Mouse (Mus musculus): ENCODE results near the gene Rreb1. TPM values are rescaled to one million over a fixed set of nuclear protein-coding genes. Genes with fewer than 3 reads are reported as not detected.

The Rreb1 gene
- polyA plus RNA-seq, 1 experiment, result 23.3 TPM

GRCm38 (mm10) chr13:37912591-37913467, 134.6 kb downstream of the Rreb1 start:
- TF ChIP-seq GATA1 (IDR thresholded peaks at IDR 0.05; ENCODE audit: borderline replicate concordance, low read length) (no peak), FLI1 (IDR thresholded peaks at IDR 0.05; ENCODE audit: low read length) (no peak)
- Histone ChIP-seq H3K4me3 (replicated peaks) (no peak overlapping the region), H3K4me1 (peaks cover 52% of the 10 kb centered on the region), H3K27me3 (replicated peaks) (no peaks in the 10 kb centered on the region), H3K9me3 (no peaks in the 10 kb centered on the region), H3K36me3 (replicated peaks; ENCODE audit: low read length) (peaks cover 100% of the 10 kb centered on the region)

- Histone ChIP-seq H3K36me3 (replicated peaks; ENCODE audit: low read length) (peaks cover 100% of the 10 kb centered on the region), H3K4me3 (replicated peaks) (no peak overlapping the region)
- TF ChIP-seq GATA1 (IDR thresholded peaks at IDR 0.05; ENCODE audit: borderline replicate concordance, low read length), result no peak
- TF ChIP-seq FLI1 (IDR thresholded peaks at IDR 0.05; ENCODE audit: low read length), result no peak
Observed at GRCm38 (mm10) chr13:37913963-37914362, 135.8 kb downstream of the Rreb1 start.

GRCm38 (mm10) chr13:37918336-37919261, 140.4 kb downstream of the Rreb1 start:
- H3K4me1 ChIP-seq, result peaks cover 25% of the 10 kb centered on the region
- peaks cover 100% of the 10 kb centered on the region for H3K36me3 ChIP-seq (replicated peaks; ENCODE audit: low read length)
- H3K27me3 ChIP-seq (replicated peaks), result no peaks in the 10 kb centered on the region
- no peak for TF ChIP-seq FLI1 (IDR thresholded peaks at IDR 0.05; ENCODE audit: low read length)
- TF ChIP-seq GATA1 (IDR thresholded peaks at IDR 0.05; ENCODE audit: borderline replicate concordance, low read length), result no peak
- no peak overlapping the region for H3K4me3 ChIP-seq (replicated peaks)
- no peaks in the 10 kb centered on the region for H3K9me3 ChIP-seq

More at GRCm38 (mm10) chr13:37913963-37914362, 135.8 kb downstream of the Rreb1 start:
- H3K4me1 ChIP-seq, result peaks cover 48% of the 10 kb centered on the region
- H3K9me3 ChIP-seq, result no peaks in the 10 kb centered on the region
- H3K27me3 ChIP-seq (replicated peaks), result no peaks in the 10 kb centered on the region

GRCm38 (mm10) chr13:37919711-37920277, 141.6 kb downstream of the Rreb1 start:
- no peak for TF ChIP-seq FLI1 (IDR thresholded peaks at IDR 0.05; ENCODE audit: low read length)
- no peak for TF ChIP-seq GATA1 (IDR thresholded peaks at IDR 0.05; ENCODE audit: borderline replicate concordance, low read length)
- Histone ChIP-seq H3K27me3 (replicated peaks) (no peaks in the 10 kb centered on the region), H3K36me3 (replicated peaks; ENCODE audit: low read length) (peaks cover 100% of the 10 kb centered on the region), H3K9me3 (no peaks in the 10 kb centered on the region), H3K4me1 (peaks cover 17% of the 10 kb centered on the region), H3K4me3 (replicated peaks) (no peak overlapping the region)

GRCm38 (mm10) chr13:37920727-37921126, 142.5 kb downstream of the Rreb1 start:
- TF ChIP-seq FLI1 (IDR thresholded peaks at IDR 0.05; ENCODE audit: low read length) (no peak), GATA1 (IDR thresholded peaks at IDR 0.05; ENCODE audit: borderline replicate concordance, low read length) (no peak)
- H3K9me3 ChIP-seq, result no peaks in the 10 kb centered on the region
- H3K27me3 ChIP-seq (replicated peaks), result no peaks in the 10 kb centered on the region
- H3K36me3 ChIP-seq (replicated peaks; ENCODE audit: low read length), result peaks cover 100% of the 10 kb centered on the region
- H3K4me3 ChIP-seq (replicated peaks), result no peak overlapping the region
- peaks cover 14% of the 10 kb centered on the region for H3K4me1 ChIP-seq

- Histone ChIP-seq H3K4me3 (replicated peaks) (no peak overlapping the region), H3K9me3 (no peaks in the 10 kb centered on the region), H3K4me1 (peaks cover 6% of the 10 kb centered on the region; the same call in 1 of the 2 replicates), H3K27me3 (replicated peaks) (no peaks in the 10 kb centered on the region), H3K36me3 (replicated peaks; ENCODE audit: low read length) (peaks cover 100% of the 10 kb centered on the region)
- TF ChIP-seq GATA1 (IDR thresholded peaks at IDR 0.05; ENCODE audit: borderline replicate concordance, low read length), result no peak
- no peak for TF ChIP-seq FLI1 (IDR thresholded peaks at IDR 0.05; ENCODE audit: low read length)
Observed at GRCm38 (mm10) chr13:37923091-37923490, 144.9 kb downstream of the Rreb1 start.

GRCm38 (mm10) chr13:37923643-37924460, 145.7 kb downstream of the Rreb1 start:
- TF ChIP-seq FLI1 (IDR thresholded peaks at IDR 0.05; ENCODE audit: low read length), result no peak
- no peak for TF ChIP-seq GATA1 (IDR thresholded peaks at IDR 0.05; ENCODE audit: borderline replicate concordance, low read length)
- no peaks in the 10 kb centered on the region for H3K27me3 ChIP-seq (replicated peaks)
- H3K36me3 ChIP-seq (replicated peaks; ENCODE audit: low read length), result peaks cover 100% of the 10 kb centered on the region
- H3K9me3 ChIP-seq, result no peaks in the 10 kb centered on the region
- no peak overlapping the region for H3K4me3 ChIP-seq (replicated peaks)
- H3K4me1 ChIP-seq, result peaks cover 6% of the 10 kb centered on the region; the same call in 1 of the 2 replicates

- TF ChIP-seq GATA1 (IDR thresholded peaks at IDR 0.05; ENCODE audit: borderline replicate concordance, low read length), result no peak
- TF ChIP-seq FLI1 (IDR thresholded peaks at IDR 0.05; ENCODE audit: low read length), result no peak
- Histone ChIP-seq H3K9me3 (no peaks in the 10 kb centered on the region), H3K36me3 (replicated peaks; ENCODE audit: low read length) (peaks cover 100% of the 10 kb centered on the region), H3K4me3 (replicated peaks) (no peak overlapping the region), H3K27me3 (replicated peaks) (no peaks in the 10 kb centered on the region), H3K4me1 (peaks cover 8% of the 10 kb centered on the region; the same call in 1 of the 2 replicates)
Observed at GRCm38 (mm10) chr13:37924461-37924948, 146.3 kb downstream of the Rreb1 start.

Data from megakaryocyte, embryonic 14.5 days (primary cell).